Mouse (Mus musculus): ENCODE measurements around the gene Dcaf5.

DNA sequence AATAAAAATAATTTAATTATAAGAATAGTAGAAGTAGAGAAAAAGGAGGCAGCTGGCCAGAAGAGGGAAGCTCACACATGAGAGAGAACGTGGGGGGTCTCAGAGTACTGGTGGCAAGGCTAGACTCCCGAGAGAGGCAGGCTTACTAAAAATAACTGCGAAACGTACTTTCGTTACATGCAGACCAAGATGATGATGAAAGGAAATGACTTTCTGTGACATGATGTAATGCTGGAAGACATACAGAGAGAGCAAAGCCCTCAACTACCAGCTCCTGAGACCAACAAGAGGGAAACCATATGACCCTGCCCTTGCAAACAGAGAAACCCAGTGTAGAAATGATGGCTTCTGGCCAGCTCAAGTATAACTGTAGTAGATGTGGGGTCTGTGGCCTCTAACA is 76.1 kb downstream of the Dcaf5 start:
- TF ChIP-seq CTCF (conservative IDR thresholded peaks at IDR 0.05; ENCODE audit: insufficient read depth, insufficient read length, low read depth, low read length): no peak
- no peak for TF ChIP-seq POLR2A (IDR thresholded peaks at IDR 0.05; ENCODE audit: low read depth, low read length)

Measured in kidney, adult 2 months (tissue).